Mouse (Mus musculus): Measurements from ENCODE around the gene Rpl37a.

DNA sequence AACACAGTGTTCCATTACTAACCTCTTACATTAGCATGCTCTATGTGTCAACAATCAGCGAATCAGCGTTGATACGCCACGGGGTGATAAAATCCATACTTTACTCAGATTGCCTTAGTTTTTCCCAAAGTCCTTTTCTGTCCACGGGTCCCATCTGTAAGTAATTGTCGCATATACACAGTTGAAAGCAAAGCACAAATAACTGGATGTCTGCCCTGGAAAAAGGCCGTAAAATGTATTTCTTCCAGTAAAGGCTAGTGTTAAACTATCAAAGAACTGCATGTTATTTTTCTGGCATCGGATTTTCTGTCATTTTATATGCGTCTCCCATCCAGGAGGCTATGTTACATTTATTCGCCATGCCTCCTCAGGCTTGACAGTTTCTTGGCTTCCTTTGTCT lies 19.0 kb downstream of the Rpl37a start:
- TF ChIP-seq EP300 (IDR thresholded peaks at IDR 0.05; ENCODE audit: insufficient read depth, low read depth, low read length) (no peak), POLR2A (IDR thresholded peaks at IDR 0.05; ENCODE audit: insufficient read depth, low read length) (no peak), CTCF (IDR thresholded peaks at IDR 0.05; ENCODE audit: low read depth, low read length) (no peak)

Data from ES-Bruce4 (cell line).